Mouse (Mus musculus): ENCODE measurements around the gene Serpina3g.

Gene Serpina3g

DNA sequence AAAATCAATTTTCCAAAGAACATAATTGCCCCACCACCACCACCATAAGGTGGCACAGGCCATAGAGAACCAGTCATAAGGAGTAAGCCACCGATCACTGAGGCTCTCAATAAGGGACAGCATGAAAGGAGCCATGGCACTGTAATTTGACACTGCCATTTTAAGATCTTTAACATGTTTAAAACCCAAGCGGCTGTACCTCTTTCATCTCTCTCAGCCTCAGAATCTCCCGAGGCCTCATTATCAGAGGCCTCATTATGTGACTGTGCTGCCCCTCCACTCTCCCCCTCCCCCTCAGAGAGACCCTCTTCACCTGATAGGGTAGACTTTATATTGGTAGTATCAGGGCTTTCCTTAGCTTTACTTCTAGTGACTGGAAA is 43.0 kb downstream of the Serpina3g start:
- no peak for DNase-seq (ENCODE audit: low read depth, low spot score)

DNA sequence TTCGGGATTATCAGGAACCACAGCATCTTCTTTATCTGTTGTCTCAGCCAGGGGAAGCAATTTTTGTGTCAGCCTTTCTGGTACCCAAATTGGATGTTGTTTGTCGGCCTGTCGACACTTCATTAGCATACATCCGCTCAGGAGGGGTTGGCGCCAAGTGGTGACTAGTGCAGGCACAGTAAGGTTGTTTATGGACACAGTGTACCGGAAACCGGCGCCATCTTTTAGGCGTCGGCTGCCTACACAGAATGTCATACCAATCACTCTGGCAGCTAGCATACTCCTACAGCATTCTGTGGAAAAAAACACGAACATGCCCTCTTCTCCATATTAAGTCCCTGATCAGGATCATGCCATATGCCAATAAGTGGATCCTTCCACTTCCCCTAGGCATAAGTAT is 47.3 kb downstream of the Serpina3g start:
- no peak for DNase-seq (ENCODE audit: low read depth, low spot score)

DNA sequence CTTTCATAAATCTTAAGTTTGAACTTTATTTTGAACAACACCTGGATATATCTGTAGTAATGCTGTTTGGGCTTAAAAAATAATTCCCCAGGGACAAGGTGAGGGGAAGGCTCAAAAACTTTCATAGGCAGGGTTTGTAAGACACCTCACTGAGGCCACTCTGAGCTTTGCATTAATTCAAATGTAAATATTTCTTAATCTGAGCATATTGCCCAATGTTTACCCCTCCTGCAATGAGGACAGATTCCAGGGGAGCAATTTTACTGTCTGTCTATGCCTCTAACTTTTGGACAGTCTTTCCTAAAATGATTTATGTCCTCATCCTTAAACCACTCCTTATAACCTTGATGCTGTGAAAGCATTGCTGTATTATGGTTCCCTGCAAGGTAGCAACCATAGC is 52.3 kb downstream of the Serpina3g start:
- no peak for DNase-seq (ENCODE audit: low read depth, low spot score)

DNA sequence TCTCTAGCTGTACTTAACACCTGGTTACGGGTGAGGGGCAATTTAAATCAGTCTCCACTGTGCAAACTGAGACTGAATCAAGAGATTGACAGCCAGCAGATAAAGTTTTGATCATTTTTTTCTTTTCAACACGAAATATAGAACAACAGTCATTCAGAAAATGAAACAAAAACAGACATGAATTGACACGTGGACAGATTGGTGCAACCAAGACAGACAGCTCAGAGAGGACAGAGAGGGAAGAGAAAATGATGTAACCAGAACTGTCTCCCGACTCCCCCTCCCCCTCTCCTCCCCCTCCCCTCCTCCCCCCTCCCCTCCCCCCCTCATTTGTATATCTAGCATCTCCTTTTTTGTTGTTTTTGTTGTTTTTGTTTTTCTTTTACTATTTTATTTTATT is 53.8 kb downstream of the Serpina3g start:
- no peak for DNase-seq (ENCODE audit: low read depth, low spot score)
